Mouse (Mus musculus) liver, embryonic 12.5 days (tissue): ENCODE results near the gene Ngly1. TPM values are rescaled to one million over a fixed set of nuclear protein-coding genes. Genes with fewer than 3 reads are reported as not detected.

ENCODE experiments used
- ATAC-seq: fragments of 200-750 bp; cut with Nextera tagmentation; 2 replicates; pipeline ENCODE4 v1.8.0; 2017; ENCODE audit warnings: moderate number of reproducible peaks, mild to moderate bottlenecking, moderate library complexity
- H3K27ac ChIP-seq: fragments of 300-500 bp; sonication (generic); 2 replicates; pipeline ENCODE4 v1.5.1; 2016; ENCODE audit warnings: mild to moderate bottlenecking
- H3K27me3 ChIP-seq: fragments of 300-500 bp; sonication (generic); replicated peaks from 2 replicates; pipeline ENCODE4 v1.6.1; 2016; ENCODE audit warnings: mild to moderate bottlenecking, moderate library complexity
- H3K36me3 ChIP-seq: fragments of 300-500 bp; sonication (generic); 2 replicates; pipeline ENCODE4 v1.6.1; 2016; ENCODE audit warnings: mild to moderate bottlenecking, moderate library complexity
- H3K4me1 ChIP-seq: fragments of 300-500 bp; sonication (generic); 2 replicates; pipeline ENCODE4 v1.6.1; 2016
- H3K4me2 ChIP-seq: fragments of 300-500 bp; sonication (generic); 2 replicates; pipeline ENCODE4 v1.6.1; 2016; ENCODE audit warnings: mild to moderate bottlenecking, moderate library complexity
- H3K4me3 ChIP-seq: fragments of 300-500 bp; sonication (generic); 2 replicates; pipeline ENCODE4 v1.5.1; 2016; ENCODE audit warnings: mild to moderate bottlenecking, moderate library complexity
- H3K9ac ChIP-seq: fragments of 300-500 bp; sonication (generic); 2 replicates; pipeline ENCODE4 v1.6.1; 2016; ENCODE audit warnings: mild to moderate bottlenecking, moderate library complexity
- H3K9me3 ChIP-seq: fragments of 300-500 bp; sonication (generic); replicated peaks from 2 replicates; pipeline ENCODE4 v1.6.1; 2016; ENCODE audit warnings: mild to moderate bottlenecking, moderate library complexity
- WGBS: fragments of 180-500 bp; shearing (Covaris S2); methylation state at CpG from one replicate; pipeline ENCODE4 v1.1.7; 2016; ENCODE audit not compliant: insufficient replicate concordance; 5-methylcytosine and 5-hydroxymethylcytosine counted together
- polyA plus RNA-seq: library from polyadenylated mRNA; unstranded; fragments of >200 nt; fragmentation: Nextera tagmentation; extraction: Ambion mirVana; gene quantifications from 2 replicates; pipeline ENCODE4 v1.2.1, GENCODE M21; 2016

Ngly1 gene
- polyA plus RNA-seq, 1 experiment from 2014 or later: 23.0 TPM

DNA sequence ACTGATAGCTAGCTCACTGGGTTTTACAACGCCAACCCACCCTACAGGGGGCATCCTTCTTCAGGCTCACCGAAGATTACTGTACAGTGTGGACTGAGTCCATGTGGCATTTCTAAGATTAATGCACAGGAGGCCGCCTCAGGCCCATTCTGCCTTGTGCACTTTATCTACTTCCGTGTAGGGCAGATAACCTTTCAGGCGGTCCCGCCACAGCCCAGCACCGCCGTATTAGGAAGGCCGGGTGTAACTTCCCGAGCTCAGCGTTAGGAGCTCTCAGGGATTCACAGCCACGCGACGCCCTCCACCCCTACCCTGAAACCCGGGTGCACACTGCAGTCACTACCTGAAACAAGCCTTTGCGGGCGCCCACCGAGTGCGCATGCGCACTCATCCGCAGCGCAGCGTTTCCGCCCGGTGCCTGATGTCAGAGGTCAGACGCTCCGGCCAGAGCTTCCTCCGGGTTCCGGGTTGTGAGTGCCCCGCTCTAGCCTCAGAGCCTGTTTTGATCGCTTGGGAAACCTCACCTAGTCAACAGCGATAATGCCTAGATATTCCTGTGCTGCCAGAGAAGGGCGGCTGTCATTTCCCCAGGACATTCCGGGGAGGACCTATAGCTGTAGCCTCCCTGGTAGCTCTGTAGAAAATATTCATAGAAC is 6.0 kb upstream of the Ngly1 start:
- Histone ChIP-seq H3K4me2 (peak overlapping the region; percentile 68), H3K9me3 (no peaks in the 10 kb centered on the region), H3K27ac (peak overlapping the region; percentile 93), H3K4me1 (peaks cover 63% of the 10 kb centered on the region), H3K36me3 (0 out of 2 replicates have a peak, but pooled peaks cover 4% of the 10 kb centered on the region), H3K4me3 (peak overlapping the region; percentile 70), H3K27me3 (no peaks in the 10 kb centered on the region), H3K9ac (peak overlapping the region; percentile 77)
- ATAC-seq: peak; percentile 90
- under 1% methylated on average over 34 of the region's 34 CpGs for WGBS

DNA sequence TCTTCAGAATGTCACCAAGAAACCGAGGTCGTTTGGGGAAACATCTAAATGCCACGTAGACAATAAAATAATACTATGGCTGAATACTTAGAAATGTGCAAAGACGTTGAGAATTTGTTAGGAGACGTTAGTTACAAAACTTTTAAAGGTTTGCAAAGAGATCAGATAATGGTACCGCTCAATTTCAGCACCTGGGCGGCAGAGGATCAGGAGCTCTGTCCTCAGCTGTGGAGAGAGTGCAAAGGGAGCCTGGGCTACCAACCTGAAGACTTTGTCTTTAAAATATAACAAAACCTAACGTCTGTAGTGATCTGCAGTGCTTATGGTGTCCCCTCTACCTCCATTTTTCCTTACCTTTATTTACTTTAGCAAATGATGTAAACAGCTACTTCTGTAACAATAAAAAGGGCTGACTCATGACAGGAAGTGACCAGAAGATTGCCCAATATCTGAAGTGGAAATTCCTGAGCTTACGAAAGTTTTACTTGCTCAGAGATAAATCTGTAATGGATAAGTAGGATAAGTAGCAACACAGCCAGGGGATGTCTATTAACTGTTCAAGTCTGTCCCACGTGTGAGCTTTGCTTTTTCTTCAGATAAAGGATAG is 5.4 kb upstream of the Ngly1 start:
- ATAC-seq: peak; percentile 42
- Histone ChIP-seq H3K27ac (peak overlapping the region; percentile 93), H3K36me3 (0 out of 2 replicates have a peak, but pooled peaks cover 4% of the 10 kb centered on the region), H3K4me3 (peak overlapping the region; percentile 70), H3K27me3 (no peaks in the 10 kb centered on the region), H3K4me1 (peaks cover 70% of the 10 kb centered on the region), H3K9me3 (no peaks in the 10 kb centered on the region), H3K9ac (peak overlapping the region; percentile 77), H3K4me2 (peak overlapping the region; percentile 68)
- WGBS: 3% methylated on average over 10 of the region's 10 CpGs

DNA sequence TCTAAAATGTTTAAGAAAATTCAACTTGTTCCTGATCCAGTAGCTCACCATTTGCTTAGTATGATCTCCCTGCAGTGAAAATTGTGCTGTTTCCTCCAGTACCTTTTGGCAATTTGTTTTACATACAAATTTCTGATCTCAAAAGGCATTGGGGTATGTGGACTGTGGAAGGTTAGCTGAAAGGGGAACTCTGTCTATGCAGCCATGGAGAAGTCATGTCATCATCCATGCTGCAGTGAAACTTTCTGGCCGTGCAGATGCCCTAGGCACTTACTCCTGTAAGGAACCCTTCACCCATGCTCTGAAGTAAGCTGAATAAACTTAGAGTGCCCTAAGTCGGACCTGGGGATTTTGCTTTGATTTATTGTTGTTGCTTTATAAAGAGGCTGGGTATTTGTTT is 4.7 kb upstream of the Ngly1 start:
- H3K4me3 ChIP-seq: peak overlapping the region; percentile 70
- WGBS: 34% methylated on average over 2 of the region's 2 CpGs

DNA sequence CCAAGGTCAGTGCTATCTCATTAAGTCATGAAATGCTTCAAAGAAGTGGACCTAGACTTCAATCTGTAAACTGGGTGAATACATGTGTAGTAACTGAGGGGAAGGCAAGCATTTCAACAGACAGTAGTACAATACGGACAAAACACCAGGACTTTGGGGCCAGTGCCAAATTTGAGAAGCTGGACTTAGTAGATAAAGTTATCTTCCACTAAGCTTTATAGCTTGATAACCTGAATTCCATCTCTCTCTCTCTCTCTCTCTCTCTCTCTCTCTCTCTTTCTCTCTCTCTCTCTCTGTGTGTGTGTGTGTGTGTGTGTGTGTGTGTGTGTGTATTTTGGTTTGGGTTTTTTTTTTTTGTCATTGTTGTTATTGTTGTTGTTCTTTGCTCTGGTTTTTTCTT is 4.0 kb upstream of the Ngly1 start:
- H3K27me3 ChIP-seq: no peaks in the 10 kb centered on the region
- H3K4me2 ChIP-seq: peak overlapping the region; percentile 57
- H3K27ac ChIP-seq: peak overlapping the region; percentile 76
- peak; percentile 4; the same call in 1 of the 2 replicates for ATAC-seq
- H3K36me3 ChIP-seq: 0 out of 2 replicates have a peak, but pooled peaks cover 4% of the 10 kb centered on the region
- H3K4me3 ChIP-seq: no peak overlapping the region
- WGBS: 17% methylated on average over 1 of the region's 1 CpGs
- peak overlapping the region; percentile 4; the same call in 1 of the 2 replicates for H3K9ac ChIP-seq
- no peaks in the 10 kb centered on the region for H3K9me3 ChIP-seq
- H3K4me1 ChIP-seq: peaks cover 65% of the 10 kb centered on the region

More for the DNA sequence above, 4.7 kb upstream of the Ngly1 start:
- H3K4me2 ChIP-seq: peak overlapping the region; percentile 68
- peak overlapping the region; percentile 93 for H3K27ac ChIP-seq
- H3K9me3 ChIP-seq: no peaks in the 10 kb centered on the region
- no peak for ATAC-seq
- peak overlapping the region; percentile 77 for H3K9ac ChIP-seq
- no peaks in the 10 kb centered on the region for H3K27me3 ChIP-seq
- H3K4me1 ChIP-seq: peaks cover 67% of the 10 kb centered on the region
- 0 out of 2 replicates have a peak, but pooled peaks cover 4% of the 10 kb centered on the region for H3K36me3 ChIP-seq

DNA sequence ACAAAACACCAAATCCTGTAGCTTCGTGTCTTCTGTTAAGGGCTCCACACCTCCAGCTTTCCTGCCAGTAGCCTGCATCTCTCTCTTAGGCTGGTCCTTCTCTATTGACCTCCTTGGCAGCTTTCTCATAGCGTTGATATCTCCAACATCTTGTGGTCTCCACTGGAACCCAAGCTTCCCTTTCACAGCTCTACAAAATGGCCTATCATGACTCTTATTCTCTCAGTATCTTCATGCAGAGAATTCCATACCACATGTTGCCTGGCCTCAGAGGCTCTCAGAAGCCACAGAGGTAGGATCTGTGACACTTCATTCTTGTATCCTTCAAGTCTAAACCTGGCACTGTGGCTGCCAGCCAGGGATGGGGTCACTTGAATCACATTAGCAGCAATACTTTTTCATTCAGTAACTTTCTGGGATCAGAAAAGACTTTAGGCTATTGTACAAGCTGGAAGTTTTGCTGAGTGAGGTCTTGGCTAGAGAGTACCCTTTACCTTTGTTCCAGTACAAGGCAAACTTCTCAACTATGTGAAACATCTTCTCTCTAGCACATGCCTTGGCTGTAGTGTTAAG is 2.7 kb upstream of the Ngly1 start:
- no peaks in the 10 kb centered on the region for H3K27me3 ChIP-seq
- no peaks in the 10 kb centered on the region for H3K36me3 ChIP-seq
- H3K9me3 ChIP-seq: no peaks in the 10 kb centered on the region
- H3K4me2 ChIP-seq: no peak overlapping the region
- peaks cover 76% of the 10 kb centered on the region for H3K4me1 ChIP-seq
- WGBS: 56% methylated on average over 2 of the region's 2 CpGs
- peak overlapping the region; percentile 59; the same call in 1 of the 2 replicates for H3K27ac ChIP-seq
- H3K9ac ChIP-seq: no peak overlapping the region
- ATAC-seq: no peak
- H3K4me3 ChIP-seq: no peak overlapping the region

DNA sequence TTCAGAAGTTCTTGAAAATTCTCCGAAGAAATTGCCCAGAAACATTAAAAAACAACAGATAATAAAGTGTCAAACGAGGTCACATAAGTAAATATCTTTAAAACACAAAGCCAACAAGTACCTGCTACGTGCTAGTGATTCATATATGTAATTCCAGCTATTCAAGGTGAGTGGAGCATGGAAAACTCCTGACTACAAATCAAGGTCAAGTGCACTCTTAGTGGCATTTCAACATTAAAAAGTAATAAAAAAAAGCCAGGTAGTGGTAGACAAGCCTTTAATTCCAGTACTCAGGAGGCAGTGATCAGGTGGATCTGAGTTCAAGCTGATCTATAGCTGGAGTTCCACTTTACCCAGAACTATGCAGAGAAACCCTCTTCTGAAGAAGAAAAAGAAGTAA is 945 bp upstream of the Ngly1 start:
- peaks cover 72% of the 10 kb centered on the region for H3K4me1 ChIP-seq
- 68% methylated on average over 3 of the region's 3 CpGs for WGBS
- peak overlapping the region; percentile 87; the same call in 1 of the 2 replicates for H3K9ac ChIP-seq
- peak overlapping the region; percentile 77 for H3K4me3 ChIP-seq
- no peak for ATAC-seq
- H3K4me2 ChIP-seq: peak overlapping the region; percentile 88
- H3K36me3 ChIP-seq: no peaks in the 10 kb centered on the region
- H3K9me3 ChIP-seq: no peaks in the 10 kb centered on the region
- H3K27me3 ChIP-seq: no peaks in the 10 kb centered on the region
- H3K27ac ChIP-seq: peak overlapping the region; percentile 92; the same call in 1 of the 2 replicates

DNA sequence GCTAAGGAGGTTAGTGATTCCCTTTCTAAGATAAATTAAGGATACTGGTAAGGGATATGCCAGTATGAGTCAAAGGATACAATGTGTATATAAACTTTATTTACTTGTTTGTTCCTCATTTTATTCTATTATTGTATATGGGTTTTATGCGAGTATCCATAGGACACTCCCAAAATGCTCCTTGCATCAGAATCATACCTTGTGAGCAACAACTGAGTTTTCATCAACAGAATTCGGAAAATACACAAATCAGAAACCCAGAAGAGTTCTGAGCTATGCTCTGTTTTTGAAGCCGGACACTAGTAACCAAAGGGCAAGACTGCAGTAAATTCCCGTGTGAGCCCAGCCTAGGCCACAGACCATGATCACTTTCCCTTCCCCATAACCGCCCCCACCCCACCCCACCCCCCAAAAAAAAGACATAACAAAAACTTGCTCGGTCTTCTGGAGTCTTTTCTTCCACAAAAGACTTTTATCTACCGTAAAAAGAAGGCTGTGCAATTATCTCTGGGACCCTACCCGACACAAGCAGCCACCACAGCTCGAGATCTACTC is 400 bp upstream of the Ngly1 start:
- no peak for ATAC-seq
- H3K4me3 ChIP-seq: peak overlapping the region; percentile 77
- H3K4me1 ChIP-seq: peaks cover 74% of the 10 kb centered on the region
- no peaks in the 10 kb centered on the region for H3K36me3 ChIP-seq
- 9% methylated on average over 9 of the region's 9 CpGs for WGBS
- H3K9ac ChIP-seq: peak overlapping the region; percentile 87
- no peaks in the 10 kb centered on the region for H3K27me3 ChIP-seq
- H3K9me3 ChIP-seq: no peaks in the 10 kb centered on the region
- peak overlapping the region; percentile 88 for H3K4me2 ChIP-seq
- peak overlapping the region; percentile 92 for H3K27ac ChIP-seq

DNA sequence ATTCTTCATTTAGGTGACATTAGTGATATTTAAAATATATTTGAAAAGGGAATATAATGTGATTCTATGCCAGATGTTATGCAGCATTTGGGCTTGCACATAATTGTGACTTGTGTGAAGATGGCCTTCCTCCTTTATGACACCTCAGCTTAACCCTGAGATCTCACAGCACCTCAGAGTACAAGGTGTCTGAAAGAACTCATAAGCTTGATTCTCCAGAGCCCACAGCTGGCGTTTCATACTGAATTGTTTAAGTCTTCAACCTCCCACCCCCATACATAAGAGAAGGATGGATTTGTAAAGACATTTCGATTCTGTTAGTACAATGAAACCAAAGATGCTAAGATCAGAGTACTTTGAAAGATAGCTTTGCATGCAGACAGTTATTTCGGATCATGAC is 1.0 kb downstream of the Ngly1 start:
- ATAC-seq: no peak
- peak overlapping the region; percentile 92 for H3K27ac ChIP-seq
- H3K27me3 ChIP-seq: no peaks in the 10 kb centered on the region
- peaks cover 6% of the 10 kb centered on the region for H3K36me3 ChIP-seq
- peak overlapping the region; percentile 87 for H3K9ac ChIP-seq
- H3K9me3 ChIP-seq: no peaks in the 10 kb centered on the region
- peak overlapping the region; percentile 88 for H3K4me2 ChIP-seq
- peaks cover 63% of the 10 kb centered on the region for H3K4me1 ChIP-seq
- H3K4me3 ChIP-seq: peak overlapping the region; percentile 77
- 68% methylated on average over 3 of the region's 3 CpGs for WGBS

DNA sequence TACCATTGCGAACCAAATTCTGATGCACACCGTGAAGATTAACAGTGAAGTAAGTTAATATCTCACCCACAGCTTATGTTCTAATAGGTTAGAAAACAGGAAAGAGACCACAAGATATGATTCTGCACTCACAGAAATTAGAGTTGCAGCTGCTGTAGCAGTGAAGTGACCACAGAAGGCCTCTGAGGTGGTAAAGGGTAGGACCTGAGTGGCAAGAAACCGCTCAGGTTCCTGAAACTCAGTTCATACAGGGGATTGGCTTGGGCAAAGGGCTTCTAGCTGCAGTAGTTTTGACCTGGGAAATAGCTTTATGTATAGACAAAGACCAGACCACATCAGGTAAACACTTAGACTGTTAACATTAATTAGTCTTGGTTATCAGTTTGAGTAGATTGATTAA is 6.7 kb downstream of the Ngly1 start:
- Histone ChIP-seq H3K36me3 (peaks cover 55% of the 10 kb centered on the region), H3K4me2 (no peak overlapping the region), H3K4me1 (peaks cover 26% of the 10 kb centered on the region), H3K27ac (0 out of 2 replicates have a peak overlapping the region, but pooled peaks have one; percentile 30), H3K9me3 (no peaks in the 10 kb centered on the region), H3K4me3 (no peak overlapping the region), H3K9ac (no peak overlapping the region), H3K27me3 (no peaks in the 10 kb centered on the region)
- 60% methylated on average over 3 of the region's 3 CpGs for WGBS
- no peak for ATAC-seq

DNA sequence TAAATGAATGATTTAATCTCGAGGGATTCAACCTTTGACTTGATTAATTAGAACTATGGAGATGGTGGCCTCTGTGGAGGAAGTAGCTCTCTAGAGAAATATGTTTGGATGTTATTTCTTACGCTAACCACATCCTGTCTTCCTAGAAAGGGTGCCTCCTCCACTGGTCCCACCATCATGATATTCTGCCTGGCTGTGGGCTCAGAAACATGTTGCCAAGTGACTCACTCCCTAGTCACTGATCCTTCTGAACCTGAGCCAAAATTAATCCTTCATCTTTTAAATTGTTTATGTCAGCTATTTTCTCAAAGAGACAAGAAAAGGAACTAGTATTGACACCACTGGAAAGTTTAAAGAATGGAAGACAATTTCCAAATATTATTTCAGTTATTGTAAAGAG is 7.1 kb downstream of the Ngly1 start:
- 31% methylated on average over 2 of the region's 2 CpGs for WGBS
- ATAC-seq: peak; percentile 46; the same call in 1 of the 2 replicates

DNA sequence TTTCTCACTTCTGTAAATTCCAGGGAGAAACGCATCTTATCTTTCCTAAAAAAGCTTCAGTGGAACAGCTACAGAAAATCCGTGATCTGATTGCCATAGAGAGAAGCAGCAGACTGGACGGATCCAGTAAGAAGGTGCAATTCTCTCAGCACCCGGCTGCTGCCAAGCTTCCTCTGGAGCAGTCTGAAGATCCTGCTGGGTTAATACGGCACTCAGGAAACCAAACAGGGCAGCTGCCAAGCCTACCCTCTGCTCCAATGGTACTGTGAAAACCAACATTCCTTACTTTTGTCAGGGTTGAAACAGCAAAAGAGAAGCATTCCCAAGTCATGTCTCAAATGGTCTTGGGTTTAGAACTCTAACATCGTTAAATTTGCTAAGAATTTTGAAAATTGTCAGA is 11.5 kb downstream of the Ngly1 start:
- Histone ChIP-seq H3K4me3 (no peak overlapping the region), H3K36me3 (peaks cover 54% of the 10 kb centered on the region)

More for the DNA sequence above, 7.1 kb downstream of the Ngly1 start:
- Histone ChIP-seq H3K36me3 (peaks cover 57% of the 10 kb centered on the region), H3K4me2 (no peak overlapping the region), H3K27me3 (no peaks in the 10 kb centered on the region), H3K9me3 (no peaks in the 10 kb centered on the region), H3K4me3 (no peak overlapping the region), H3K27ac (no peak overlapping the region), H3K9ac (no peak overlapping the region), H3K4me1 (peaks cover 22% of the 10 kb centered on the region)

DNA sequence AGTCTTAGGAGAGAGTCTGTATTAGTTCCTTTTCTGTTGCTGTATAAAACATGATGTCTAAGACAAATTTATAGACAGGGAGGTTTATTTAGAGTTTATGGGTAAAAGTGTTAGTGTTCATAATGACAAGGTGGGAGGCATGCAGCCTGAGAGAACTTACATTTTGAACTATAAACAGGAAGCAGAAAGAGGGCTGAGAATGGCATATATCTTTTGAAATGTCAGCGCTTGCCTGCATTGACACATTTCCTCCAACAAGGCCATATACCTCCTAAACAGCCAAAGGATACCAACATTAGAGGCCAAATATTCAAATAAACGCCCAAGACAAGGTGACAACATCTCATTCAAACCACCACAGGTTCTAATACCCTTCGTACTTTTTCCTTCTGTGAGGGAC is 12.8 kb downstream of the Ngly1 start:
- Histone ChIP-seq H3K9ac (no peak overlapping the region), H3K9me3 (no peaks in the 10 kb centered on the region), H3K4me3 (no peak overlapping the region), H3K4me2 (no peak overlapping the region), H3K36me3 (peaks cover 44% of the 10 kb centered on the region), H3K4me1 (no peaks in the 10 kb centered on the region), H3K27ac (no peak overlapping the region), H3K27me3 (no peaks in the 10 kb centered on the region)
- WGBS: 77% methylated on average over 3 of the region's 3 CpGs
- ATAC-seq: no peak

More for the DNA sequence above, 11.5 kb downstream of the Ngly1 start:
- Histone ChIP-seq H3K4me2 (no peak overlapping the region), H3K9me3 (no peaks in the 10 kb centered on the region), H3K27ac (no peak overlapping the region), H3K4me1 (peaks cover 11% of the 10 kb centered on the region; the same call in 1 of the 2 replicates), H3K27me3 (no peaks in the 10 kb centered on the region), H3K9ac (no peak overlapping the region)
- ATAC-seq: no peak
- WGBS: 77% methylated on average over 6 of the region's 6 CpGs
